Mouse (Mus musculus) liver, embryonic 12.5 days (tissue): ENCODE results near the gene Olfr370. TPM values are rescaled to one million over a fixed set of nuclear protein-coding genes. Genes with fewer than 3 reads are reported as not detected.

Experiments used
- ATAC-seq: fragments of 200-750 bp; cut with Nextera tagmentation; 2 replicates; pipeline ENCODE4 v1.8.0; 2017; ENCODE audit warnings: moderate number of reproducible peaks, mild to moderate bottlenecking, moderate library complexity
- H3K27ac ChIP-seq: fragments of 300-500 bp; sonication (generic); 2 replicates; pipeline ENCODE4 v1.5.1; 2016; ENCODE audit warnings: mild to moderate bottlenecking
- H3K27me3 ChIP-seq: fragments of 300-500 bp; sonication (generic); replicated peaks from 2 replicates; pipeline ENCODE4 v1.6.1; 2016; ENCODE audit warnings: mild to moderate bottlenecking, moderate library complexity
- H3K36me3 ChIP-seq: fragments of 300-500 bp; sonication (generic); 2 replicates; pipeline ENCODE4 v1.6.1; 2016; ENCODE audit warnings: mild to moderate bottlenecking, moderate library complexity
- H3K4me1 ChIP-seq: fragments of 300-500 bp; sonication (generic); 2 replicates; pipeline ENCODE4 v1.6.1; 2016
- H3K4me2 ChIP-seq: fragments of 300-500 bp; sonication (generic); 2 replicates; pipeline ENCODE4 v1.6.1; 2016; ENCODE audit warnings: mild to moderate bottlenecking, moderate library complexity
- H3K4me3 ChIP-seq: fragments of 300-500 bp; sonication (generic); 2 replicates; pipeline ENCODE4 v1.5.1; 2016; ENCODE audit warnings: mild to moderate bottlenecking, moderate library complexity
- H3K9ac ChIP-seq: fragments of 300-500 bp; sonication (generic); 2 replicates; pipeline ENCODE4 v1.6.1; 2016; ENCODE audit warnings: mild to moderate bottlenecking, moderate library complexity
- H3K9me3 ChIP-seq: fragments of 300-500 bp; sonication (generic); replicated peaks from 2 replicates; pipeline ENCODE4 v1.6.1; 2016; ENCODE audit warnings: mild to moderate bottlenecking, moderate library complexity
- WGBS: fragments of 180-500 bp; shearing (Covaris S2); methylation state at CpG from one replicate; pipeline ENCODE4 v1.1.7; 2016; ENCODE audit not compliant: insufficient replicate concordance; 5-methylcytosine and 5-hydroxymethylcytosine counted together
- polyA plus RNA-seq: library from polyadenylated mRNA; unstranded; fragments of >200 nt; fragmentation: Nextera tagmentation; extraction: Ambion mirVana; gene quantifications from 2 replicates; pipeline ENCODE4 v1.2.1, GENCODE M21; 2016

Gene Olfr370
- polyA plus RNA-seq, 1 experiment from 2014 or later: not detected

GRCm38 (mm10) chr8:83593325-83594166 is 58.0 kb downstream of the Olfr370 start:
- Histone ChIP-seq H3K4me3 (peak overlapping the region; percentile 95), H3K9me3 (no peaks in the 10 kb centered on the region), H3K27ac (peak overlapping the region; percentile 91), H3K9ac (peak overlapping the region; percentile 95), H3K36me3 (peaks cover 32% of the 10 kb centered on the region), H3K4me2 (peak overlapping the region; percentile 95), H3K27me3 (no peaks in the 10 kb centered on the region), H3K4me1 (peaks cover 56% of the 10 kb centered on the region)
- 6% methylated on average over 22 of the region's 22 CpGs for WGBS
- ATAC-seq: no peak

DNA sequence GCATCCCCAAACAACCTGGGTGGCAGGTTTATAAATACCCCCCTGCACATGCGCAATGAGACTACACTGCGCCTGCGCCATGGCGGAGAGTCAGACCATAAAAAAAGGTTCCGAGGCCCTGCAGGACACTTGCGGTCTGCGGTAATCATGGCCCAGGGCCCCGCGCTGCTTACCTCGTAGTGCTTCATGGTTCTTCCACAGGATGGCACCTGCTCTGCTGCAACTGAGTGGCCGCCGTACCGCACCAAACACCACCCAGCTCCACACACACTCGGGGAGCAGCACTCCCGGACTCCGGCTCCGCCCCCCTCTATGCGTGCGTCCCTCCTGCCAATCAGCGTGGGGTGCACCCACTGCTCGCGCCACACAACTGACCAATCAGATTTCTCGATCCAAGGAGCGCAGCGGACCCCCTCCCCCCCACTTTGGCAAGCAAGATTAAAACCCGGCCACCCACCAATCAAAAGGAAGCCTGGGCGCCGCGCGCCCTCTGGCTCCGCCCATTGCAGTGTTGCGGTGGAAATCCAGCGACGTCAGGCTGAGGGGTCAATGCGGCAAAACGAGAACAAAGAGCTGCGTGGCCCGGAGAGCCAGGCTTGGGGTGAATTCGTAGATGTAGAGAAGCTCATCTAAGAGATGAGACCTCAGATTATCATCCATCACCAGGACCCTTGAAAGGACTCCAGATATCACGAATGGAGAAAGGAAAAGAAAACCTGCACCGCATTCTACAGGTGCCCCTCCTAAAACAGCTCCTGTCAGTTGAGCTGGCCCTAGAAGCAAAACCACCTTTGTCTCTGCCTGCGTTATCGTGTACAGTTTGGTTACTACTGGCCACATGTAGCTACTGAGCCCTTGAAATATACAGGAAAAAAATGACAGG is 58.8 kb downstream of the Olfr370 start:
- H3K9me3 ChIP-seq: no peaks in the 10 kb centered on the region
- H3K36me3 ChIP-seq: peaks cover 25% of the 10 kb centered on the region
- peaks cover 65% of the 10 kb centered on the region for H3K4me1 ChIP-seq
- peak overlapping the region; percentile 95 for H3K4me2 ChIP-seq
- ATAC-seq: peak; percentile 97
- H3K4me3 ChIP-seq: peak overlapping the region; percentile 95
- peak overlapping the region; percentile 95 for H3K9ac ChIP-seq
- under 1% methylated on average over 43 of the region's 43 CpGs for WGBS
- no peaks in the 10 kb centered on the region for H3K27me3 ChIP-seq
- peak overlapping the region; percentile 91 for H3K27ac ChIP-seq

Other genes with a start within 250 kb of the Olfr370 start
- gene Ucp1, start 245.4 kb upstream of the Olfr370 start, polyA plus RNA-seq: not detected in 2 replicates
- gene Elmod2, start 203.3 kb upstream of the Olfr370 start, polyA plus RNA-seq: 9.7 and 9.9 TPM in 2 replicates
- gene Mgat4d, start 187.3 kb upstream of the Olfr370 start, polyA plus RNA-seq: not detected in 2 replicates
- 0.36 and 0.51 TPM in 2 replicates for gene Clgn, start 145.9 kb upstream of the Olfr370 start, polyA plus RNA-seq
- 78.8 and 84.8 TPM in 2 replicates for gene Scoc, start 77.4 kb upstream of the Olfr370 start, polyA plus RNA-seq
- gene Ndufb7, start 30.9 kb downstream of the Olfr370 start, polyA plus RNA-seq: 290 and 291 TPM in 2 replicates
- 371 and 378 TPM in 2 replicates for gene Tecr, start 72.2 kb downstream of the Olfr370 start, polyA plus RNA-seq
- gene Dnajb1, start 72.4 kb downstream of the Olfr370 start, polyA plus RNA-seq: 65.1 and 69.8 TPM in 2 replicates
- 80.0 and 80.4 TPM in 2 replicates for gene Gipc1, start 116.9 kb downstream of the Olfr370 start, polyA plus RNA-seq
- 0.25 and 0.41 TPM in 2 replicates for gene Ptger1, start 130.9 kb downstream of the Olfr370 start, polyA plus RNA-seq
- gene Pkn1, start 163.4 kb downstream of the Olfr370 start, polyA plus RNA-seq: 17.5 and 19.5 TPM in 2 replicates
- 270 and 299 TPM in 2 replicates for gene Ddx39, start 179.4 kb downstream of the Olfr370 start, polyA plus RNA-seq
- gene Adgre5, start 205.5 kb downstream of the Olfr370 start, polyA plus RNA-seq: 11.5 and 12.5 TPM in 2 replicates